Comparison of ENCODE assay signal across 8 mouse cellular contexts in the genomic region with DNA sequence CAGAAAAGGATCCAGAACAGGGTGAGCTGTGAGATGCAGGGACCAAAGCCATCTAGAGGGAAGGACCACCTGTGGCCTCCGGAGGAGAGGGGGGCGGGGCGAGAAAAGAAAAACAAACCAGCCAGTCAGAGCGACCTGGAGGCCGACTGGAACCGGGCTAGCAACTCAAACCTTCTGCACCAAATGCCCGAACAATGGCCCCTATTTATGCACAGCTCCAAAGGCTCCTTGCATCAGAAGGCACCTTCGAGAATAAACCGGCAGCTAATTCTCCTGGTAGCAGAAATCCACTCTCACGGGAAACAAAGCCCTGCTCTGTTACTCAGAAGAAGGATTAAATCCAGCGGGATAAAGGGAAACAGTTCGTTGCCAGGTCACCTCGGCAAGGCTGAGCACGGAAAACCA. TPM values are rescaled to one million over a fixed set of nuclear protein-coding genes. Genes with fewer than 3 reads are reported as not detected.
DNase-seq lines count a peak whose midpoint lies in the region; ATAC-seq lines count a peak whose summit lies in the region.

No protein-coding gene starts in this region.

- WGBS in embryonic facial prominence, embryonic 12.5 days: 1% methylated on average over 14 of the region's 14 CpGs
- 1% methylated on average over 14 of the region's 14 CpGs for WGBS in midbrain, embryonic 15.5 days

- H3K4me3 ChIP-seq in embryonic facial prominence, embryonic 12.5 days: peak overlapping the region; percentile 19
- H3K4me3 ChIP-seq in midbrain, embryonic 15.5 days: peak overlapping the region; percentile 22

- peaks cover 49% of the 10 kb centered on the region for H3K4me1 ChIP-seq in embryonic facial prominence, embryonic 12.5 days
- H3K4me1 ChIP-seq in midbrain, embryonic 15.5 days: peaks cover 46% of the 10 kb centered on the region

- peak; percentile 84 for ATAC-seq in embryonic facial prominence, embryonic 12.5 days (ENCODE audit: insufficient number of reproducible peaks, insufficient read depth, low FRiP score, low TSS enrichment)
- ATAC-seq in midbrain, embryonic 15.5 days (replicated peaks): peak; percentile 64

- H3K36me3 ChIP-seq in embryonic facial prominence, embryonic 12.5 days: no peaks in the 10 kb centered on the region
- H3K36me3 ChIP-seq in midbrain, embryonic 15.5 days (replicated peaks): no peaks in the 10 kb centered on the region

- peak overlapping the region; percentile 73 for H3K27ac ChIP-seq in embryonic facial prominence, embryonic 12.5 days
- H3K27ac ChIP-seq in midbrain, embryonic 15.5 days: peak overlapping the region; percentile 60

- no peaks in the 10 kb centered on the region for H3K27me3 ChIP-seq in embryonic facial prominence, embryonic 12.5 days
- no peaks in the 10 kb centered on the region for H3K27me3 ChIP-seq in midbrain, embryonic 15.5 days (replicated peaks)

- no peaks in the 10 kb centered on the region for H3K9me3 ChIP-seq in embryonic facial prominence, embryonic 12.5 days
- H3K9me3 ChIP-seq in midbrain, embryonic 15.5 days: no peaks in the 10 kb centered on the region

- DNase-seq in ES-CJ7 (ENCODE audit: low read depth, low spot score) (peak; percentile 85), MEL-GATA-1-ER (ENCODE audit: extremely low read depth, low read depth) (peak; percentile 30), adipocyte (ENCODE audit: low spot score) (no peak)
- DNase-seq in heart, postnatal 4 days: peak; percentile 24
- peak; percentile 42 to 54 for DNase-seq in left cerebral cortex, adult 9 months (ENCODE audit: low spot score in 2 of 2)
- peak; percentile 81 for DNase-seq in thymus, postnatal 25 days

- H3K4me2 ChIP-seq in embryonic facial prominence, embryonic 12.5 days (replicated peaks): peak overlapping the region; percentile 46
- peak overlapping the region; percentile 47 for H3K4me2 ChIP-seq in midbrain, embryonic 15.5 days

- no peak overlapping the region for H3K9ac ChIP-seq in embryonic facial prominence, embryonic 12.5 days
- H3K9ac ChIP-seq in midbrain, embryonic 15.5 days: peak overlapping the region; percentile 7; the same call in 1 of the 2 replicates

RNA-seq across cellular contexts. Expression of a gene that starts 57.2 kb away (rescaled TPM):
- polyA plus RNA-seq in embryonic facial prominence, embryonic 12.5 days (2016; fragmentation: Nextera tagmentation; extraction: Ambion mirVana): 36.3 and 41.6 TPM in 2 replicates
- total RNA-seq in heart, postnatal 4 days (2021): 10 to 100 TPM; 68.1 to 75.2 TPM
- polyA plus RNA-seq in midbrain, embryonic 15.5 days (2015; fragmentation: Nextera tagmentation; extraction: Ambion mirVana): 43.0 and 43.7 TPM in 2 replicates
